Mouse (Mus musculus) gastrocnemius, postnatal 25 days (tissue): Measurements from ENCODE around the gene Olfr732. TPM values are rescaled to one million over a fixed set of nuclear protein-coding genes. Genes with fewer than 3 reads are reported as not detected.

ENCODE experiments used
- DNase-seq: peaks from one replicate; pipeline ENCODE4 v3.0.0; 2022
- long read RNA-seq, 2 experiments: library from polyadenylated mRNA; stranded (forward); transcript quantifications; one replicate each; pipeline ENCODE4 v2.0.0; 2021
- total RNA-seq, 2 experiments: library from RNA; stranded (reverse); gene quantifications; 1 replicate in 1 of 2; 2 replicates in 1 of 2; pipeline ENCODE4 v1.2.3; 2021

Gene Olfr732
- not detected for total RNA-seq
- long read RNA-seq, experiment 1, result 0 reads
- long read RNA-seq, experiment 2, result 0 reads

DNA sequence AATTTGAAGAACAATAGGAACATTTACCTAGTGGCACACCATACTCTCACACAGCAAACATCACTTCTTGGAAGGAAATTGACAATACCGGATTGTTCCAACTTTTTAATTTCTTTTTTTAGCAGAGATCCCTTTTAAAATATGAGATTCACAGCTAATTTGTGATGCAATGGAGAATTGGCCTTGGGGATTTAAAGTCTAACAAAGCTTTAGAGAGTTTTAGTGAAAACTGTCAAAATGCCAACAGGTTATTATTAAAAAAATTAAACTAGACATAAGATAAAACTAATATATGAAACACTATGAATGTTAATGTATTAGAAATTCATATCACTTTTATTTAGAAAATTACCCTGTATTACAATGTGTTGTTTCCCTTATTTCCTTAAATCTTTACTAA is at the start of gene Olfr732:
Gene Olfr732 (minus strand): TSS at position 101 of the 400 bp plus-strand sequence.
- DNase-seq, result no peak

DNA sequence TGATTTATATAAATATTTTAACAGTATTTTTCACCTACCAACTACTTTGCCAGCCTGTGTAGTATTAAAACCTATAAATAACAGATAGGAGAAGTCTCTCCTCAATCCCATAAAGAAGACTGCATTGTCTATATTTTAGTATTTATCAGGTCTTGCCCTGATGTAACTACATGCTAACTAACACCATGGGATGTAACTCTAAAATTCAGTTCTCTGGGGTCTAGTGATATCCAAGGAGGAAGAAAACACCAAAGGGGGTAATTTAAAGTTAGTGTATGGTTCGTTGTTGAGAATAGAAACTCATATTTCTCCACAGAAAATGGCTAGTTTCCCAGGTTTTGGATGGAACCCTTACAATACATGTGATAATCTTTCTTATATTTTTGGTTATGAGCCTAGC is 42.7 kb upstream of the Olfr732 start, which contains the start of gene Olfr734:
Gene Olfr734 (minus strand): TSS at position 101 of the 400 bp plus-strand sequence.
- DNase-seq, result no peak

- DNase-seq, result no peak
Observed at GRCm38 (mm10) chr14:50301422-50301821, 17.4 kb upstream of the Olfr732 start, which contains the start of gene Olfr733. Olfr733 (minus strand) TSS chr14:50301522.

DNA sequence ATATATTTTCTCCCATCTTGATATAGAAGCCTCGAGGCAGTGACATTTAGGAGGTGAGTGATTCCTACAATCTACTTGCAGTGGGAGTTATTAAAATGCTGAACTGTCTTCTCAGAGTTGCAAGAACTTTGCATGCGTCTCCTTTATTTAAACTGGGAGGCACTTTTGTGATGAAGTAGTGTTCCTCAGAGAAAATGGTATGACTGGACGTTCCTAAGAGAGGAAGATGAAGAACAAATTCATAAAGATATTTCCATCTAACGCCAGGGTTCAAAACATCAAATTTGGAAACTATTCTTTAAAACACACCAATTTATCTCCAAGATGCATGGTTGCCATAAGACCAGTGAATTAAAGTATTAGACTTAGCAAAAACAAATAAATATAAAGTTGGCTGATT is 42.2 kb downstream of the Olfr732 start, which contains the start of gene Olfr731:
Gene Olfr731 (minus strand): TSS at position 101 of the 400 bp plus-strand sequence.
- no peak for DNase-seq

Other genes starting within 250 kb of the Olfr732 start
- not detected for gene Olfr725, start 243.8 kb downstream of the Olfr732 start, total RNA-seq
- gene Olfr726, start 193.3 kb downstream of the Olfr732 start, total RNA-seq, result not detected
- not detected for gene Olfr727, start 161.0 kb downstream of the Olfr732 start, total RNA-seq
- gene Olfr728, start 141.5 kb downstream of the Olfr732 start, total RNA-seq, result not detected
- not detected for gene Olfr729, start 131.3 kb downstream of the Olfr732 start, total RNA-seq
- not detected for gene Olfr730, start 96.0 kb downstream of the Olfr732 start, total RNA-seq
- gene Olfr731, start 42.3 kb downstream of the Olfr732 start, total RNA-seq, result not detected
- not detected for gene Olfr733, start 17.3 kb upstream of the Olfr732 start, total RNA-seq
- not detected for gene Olfr734, start 42.6 kb upstream of the Olfr732 start, total RNA-seq
- gene Olfr735, start 64.7 kb upstream of the Olfr732 start, total RNA-seq, result not detected
- not detected for gene Tlr11, start 73.7 kb upstream of the Olfr732 start, total RNA-seq
- gene Olfr736, start 97.0 kb upstream of the Olfr732 start, total RNA-seq, result not detected
- gene Olfr738, start 123.4 kb upstream of the Olfr732 start, total RNA-seq, result not detected
- not detected for gene Olfr739, start 134.4 kb upstream of the Olfr732 start, total RNA-seq
- not detected for gene Olfr740, start 161.3 kb upstream of the Olfr732 start, total RNA-seq
- gene Olfr741, start 188.5 kb upstream of the Olfr732 start, total RNA-seq, result not detected
- gene Olfr742, start 219.4 kb upstream of the Olfr732 start, total RNA-seq, result not detected
- not detected for gene Olfr743, start 237.6 kb upstream of the Olfr732 start, total RNA-seq